Mouse (Mus musculus): ENCODE results near the gene Gm20481. TPM values are rescaled to one million over a fixed set of nuclear protein-coding genes. Genes with fewer than 3 reads are reported as not detected.
"Not testable (repeated sequence)": the region's sequence is repeated elsewhere in the genome, so short reads cannot be mapped to it uniquely, and the experiment has no call there.

Gene Gm20481
- total RNA-seq, 2 experiments from 2014 or later, result 0.72 TPM; not detected in 1

DNA sequence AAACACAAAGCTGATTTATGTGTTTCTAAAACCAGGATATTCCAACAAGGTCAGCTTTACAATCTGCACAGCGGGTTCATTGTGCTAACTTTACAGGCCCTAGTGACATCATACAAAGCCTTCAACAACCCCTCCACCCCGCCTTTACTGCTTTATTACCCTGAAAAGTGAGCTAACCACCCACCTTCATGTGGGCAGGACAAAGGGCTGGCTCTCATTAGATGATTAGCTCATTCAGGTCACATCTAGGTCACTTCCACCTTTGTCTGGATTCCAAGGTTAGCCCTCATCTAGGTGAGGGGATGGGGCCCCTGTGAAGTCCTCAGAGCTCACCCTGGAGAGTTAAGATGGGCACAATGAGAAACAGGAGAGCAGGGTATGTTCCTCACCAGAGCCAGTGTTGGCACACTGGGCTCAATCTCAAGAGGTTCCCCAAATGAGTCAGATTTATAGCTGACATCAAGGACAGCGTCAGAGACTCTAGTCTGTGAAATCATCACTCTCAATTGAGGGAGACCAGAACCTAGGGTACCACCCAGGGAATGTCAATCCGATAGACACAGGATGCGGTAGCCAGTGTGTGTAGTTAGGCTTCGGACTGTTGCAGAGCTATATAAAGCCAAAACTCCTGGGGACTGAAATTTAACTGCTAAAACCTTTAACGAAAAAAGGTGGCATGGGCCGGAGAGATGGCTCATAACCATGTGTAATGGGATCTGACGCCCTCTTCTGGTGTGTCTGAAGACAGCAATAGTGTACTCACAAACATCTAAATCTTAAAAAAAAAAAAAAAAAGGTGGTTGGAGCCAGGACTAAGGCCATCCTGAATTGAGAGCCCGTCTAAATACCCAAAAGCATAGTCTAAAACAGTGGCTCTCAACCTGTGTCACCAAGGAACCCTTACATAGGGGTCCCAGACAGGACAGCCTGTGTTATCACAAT, 18.9 kb upstream of the Gm20481 start:
- no peak for DNase-seq (ENCODE audit: low spot score in 2 of 2)

DNA sequence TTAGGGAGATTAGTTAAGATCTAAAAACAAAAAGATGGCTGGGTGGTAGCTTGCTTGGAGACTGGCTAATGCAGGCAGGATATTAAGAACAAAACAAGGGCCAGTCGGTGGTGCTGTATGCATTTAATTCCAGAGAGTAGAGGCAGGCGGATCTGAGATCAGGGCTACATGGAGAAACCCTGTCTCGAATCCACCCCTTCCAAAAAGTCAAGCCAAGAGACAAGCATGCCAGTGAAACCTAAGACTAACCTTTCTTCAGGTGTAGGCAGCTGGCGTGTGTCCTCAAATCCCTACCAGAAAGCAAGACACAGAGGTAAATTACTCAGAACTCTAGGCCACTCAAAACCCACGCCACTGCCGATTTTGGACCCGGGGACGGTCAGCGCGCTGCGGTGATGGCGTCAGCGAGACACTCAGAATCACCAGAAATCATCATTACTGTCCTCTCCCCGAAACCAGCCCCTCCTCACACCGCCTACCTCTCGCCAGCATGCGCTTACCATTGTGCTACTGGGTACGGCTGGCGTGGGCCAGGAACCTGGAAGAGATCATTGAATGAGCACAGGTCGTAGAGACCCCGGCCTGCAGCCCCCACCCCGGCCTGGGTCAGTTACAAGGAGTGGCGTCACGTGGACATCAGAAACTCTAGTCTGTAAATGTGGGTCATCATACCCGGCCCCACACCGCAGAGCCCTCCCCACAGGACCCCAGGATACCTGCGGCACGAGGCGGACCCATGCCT, 17.9 kb upstream of the Gm20481 start:
- peak; percentile 37 to 45 for DNase-seq (ENCODE audit: low spot score in 2 of 2)

DNA sequence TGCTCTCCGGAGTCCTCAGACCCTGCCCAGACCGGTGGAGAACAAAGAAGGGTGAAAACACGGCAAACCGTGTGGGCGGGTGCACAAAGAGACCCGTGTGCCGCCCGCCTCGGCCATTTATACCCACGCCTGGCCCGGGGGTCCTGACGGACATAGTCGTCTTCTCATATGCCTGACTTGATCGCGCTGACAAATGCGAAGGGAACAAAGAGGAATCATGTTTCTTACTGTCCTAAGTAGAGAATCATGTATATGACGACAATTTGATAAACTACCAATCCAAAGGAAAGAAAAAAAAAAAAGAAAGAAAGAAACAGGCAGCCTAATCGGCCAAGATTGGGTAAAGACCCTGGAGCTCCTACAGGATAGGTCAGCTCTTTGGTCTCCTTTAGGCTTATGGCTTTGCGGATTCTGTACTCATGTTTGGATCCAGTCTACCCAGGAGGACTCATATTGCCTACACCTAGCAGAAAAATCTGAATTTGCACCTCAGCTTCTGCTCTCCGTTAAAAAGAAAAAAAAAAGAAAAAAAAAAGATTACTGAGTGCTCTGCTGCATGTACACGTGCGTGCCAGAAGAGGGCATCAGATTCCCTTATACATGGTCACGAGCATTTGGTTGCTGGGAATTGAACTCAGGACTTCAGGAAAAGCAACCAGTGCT, 17.2 kb upstream of the Gm20481 start:
- DNase-seq (ENCODE audit: low spot score in 2 of 2), result peak; percentile 63 to 64

DNA sequence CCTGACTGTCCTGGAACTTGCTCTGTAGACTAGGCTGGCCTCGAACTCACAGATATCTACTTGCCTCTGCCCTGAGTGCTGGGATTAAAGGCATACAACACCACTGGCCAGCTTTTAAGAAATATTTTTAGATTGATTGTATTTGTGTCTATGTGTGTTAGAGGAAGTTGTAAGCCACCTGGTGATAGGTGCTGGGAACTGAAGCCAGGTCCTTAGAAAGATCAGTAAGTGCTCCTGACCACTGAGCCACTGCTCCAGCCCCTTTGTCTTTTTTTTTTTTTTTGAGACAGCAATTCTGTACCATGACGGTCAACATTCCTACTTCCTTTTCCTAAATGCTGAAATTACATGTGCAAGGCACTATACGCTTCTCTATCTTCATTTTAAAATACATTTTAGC, 16.5 kb upstream of the Gm20481 start:
- DNase-seq (ENCODE audit: low spot score in 2 of 2), result no peak

DNA sequence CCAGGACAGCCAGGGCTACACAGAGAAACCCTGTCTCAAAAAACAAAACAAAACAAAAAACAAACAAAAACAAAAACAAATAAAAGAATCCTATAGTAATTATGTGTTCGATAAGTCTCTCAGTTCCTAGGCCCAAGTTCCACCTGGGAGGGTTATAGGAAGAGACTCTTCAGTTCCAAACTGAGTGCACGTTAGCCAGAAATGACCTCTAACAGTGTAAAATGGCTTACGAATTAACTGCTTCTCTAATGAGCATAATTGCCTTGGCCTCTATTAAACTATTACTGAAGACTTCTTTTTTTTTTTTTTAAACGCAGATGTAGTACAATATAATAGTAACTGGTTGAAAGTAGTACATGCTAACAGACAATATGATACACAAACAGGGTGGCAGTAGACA, 15.8 kb upstream of the Gm20481 start:
- no peak for DNase-seq (ENCODE audit: low spot score in 2 of 2)

DNA sequence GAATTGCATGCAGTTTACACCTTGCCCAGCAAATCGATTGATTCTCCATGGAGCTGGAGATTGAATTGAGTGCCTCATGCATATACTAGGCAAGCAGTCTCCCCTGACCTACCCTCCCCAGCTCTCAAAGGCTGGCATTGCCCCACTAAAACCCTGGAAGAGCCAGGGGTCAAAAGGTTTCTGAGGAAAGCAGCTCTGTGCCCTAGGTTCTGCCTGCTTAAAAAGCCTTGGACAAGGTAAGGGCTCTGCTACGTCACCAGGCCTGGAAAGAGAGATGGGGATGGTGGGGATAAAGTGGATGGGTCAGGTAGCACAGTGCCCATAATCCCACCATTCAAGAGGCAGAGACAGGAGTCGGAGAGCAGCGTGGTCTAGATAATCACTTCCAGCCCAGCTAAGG, 14.9 kb upstream of the Gm20481 start:
- DNase-seq (ENCODE audit: low spot score in 2 of 2), result no peak

DNA sequence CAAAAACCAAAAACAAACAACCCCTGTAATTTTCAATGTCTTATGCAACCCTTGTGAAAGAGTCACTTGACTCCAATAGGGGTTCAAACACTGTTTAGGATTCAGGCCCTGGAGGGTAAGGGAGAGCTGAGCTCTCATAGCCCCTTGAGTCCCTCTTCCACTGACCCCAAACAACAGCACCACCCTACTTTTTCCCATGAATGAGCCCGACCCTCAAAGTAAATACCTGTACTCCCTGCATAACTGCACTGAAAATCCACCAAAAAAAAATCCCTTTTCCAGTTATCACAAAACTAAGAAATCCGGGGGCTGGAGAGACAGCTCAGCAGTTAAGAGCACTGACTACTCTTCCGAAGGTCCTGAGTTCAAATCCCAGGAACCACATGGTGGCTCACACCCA, 13.8 kb upstream of the Gm20481 start:
- no peak for DNase-seq (ENCODE audit: low spot score in 2 of 2)

DNA sequence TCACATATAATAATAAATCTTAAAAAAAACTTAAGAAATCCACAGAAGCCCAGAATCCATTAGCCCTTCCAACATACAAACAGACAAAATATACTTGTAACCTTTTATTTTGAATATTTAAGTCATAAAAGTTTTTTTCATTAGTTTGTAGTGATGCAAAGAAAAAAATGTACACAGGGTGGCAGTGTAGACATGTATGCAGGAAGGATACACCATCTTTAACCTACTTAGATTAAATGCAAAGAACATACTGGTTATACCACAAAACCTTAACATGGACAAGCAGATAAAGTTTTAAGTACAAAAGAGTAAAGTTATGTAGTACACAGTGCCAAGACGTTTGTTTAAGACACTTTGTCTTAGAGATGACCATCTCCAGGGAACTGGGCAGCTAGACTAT, 13.4 kb upstream of the Gm20481 start:
- no peak for DNase-seq (ENCODE audit: low spot score in 2 of 2)

DNA sequence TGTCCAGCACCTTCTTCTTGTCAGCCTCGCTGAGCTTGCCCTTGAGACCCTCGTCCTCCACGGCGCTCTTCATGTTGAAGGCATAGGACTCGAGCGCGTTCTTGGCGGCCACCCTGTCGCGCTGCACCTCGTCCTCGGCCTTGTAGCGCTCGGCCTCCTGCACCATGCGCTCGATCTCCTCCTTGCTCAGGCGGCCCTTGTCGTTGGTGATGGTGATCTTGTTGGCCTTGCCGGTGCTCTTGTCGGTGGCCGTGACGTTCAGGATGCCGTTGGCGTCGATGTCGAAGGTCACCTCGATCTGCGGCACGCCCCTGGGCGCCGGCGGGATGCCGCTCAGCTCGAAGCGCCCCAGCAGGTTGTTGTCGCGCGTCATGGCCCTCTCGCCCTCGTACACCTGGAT, 12.4 kb upstream of the Gm20481 start:
- DNase-seq (ENCODE audit: low spot score in 2 of 2), result not testable (repeated sequence)

DNA sequence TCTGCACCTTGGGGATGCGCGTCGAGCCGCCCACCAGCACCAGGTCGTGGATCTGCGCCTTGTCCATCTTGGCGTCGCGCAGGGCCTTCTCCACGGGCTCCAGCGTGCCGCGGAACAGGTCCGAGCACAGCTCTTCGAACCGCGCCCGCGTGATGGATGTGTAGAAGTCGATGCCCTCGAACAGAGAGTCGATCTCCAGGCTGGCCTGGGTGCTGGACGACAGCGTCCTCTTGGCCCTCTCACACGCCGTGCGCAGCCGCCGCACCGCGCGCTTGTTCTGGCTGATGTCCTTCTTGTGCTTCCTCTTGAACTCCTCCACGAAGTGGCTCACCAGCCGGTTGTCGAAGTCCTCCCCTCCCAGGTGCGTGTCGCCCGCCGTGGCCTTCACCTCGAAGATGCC, 11.7 kb upstream of the Gm20481 start:
- DNase-seq (ENCODE audit: low spot score in 2 of 2), result not testable (repeated sequence)

DNA sequence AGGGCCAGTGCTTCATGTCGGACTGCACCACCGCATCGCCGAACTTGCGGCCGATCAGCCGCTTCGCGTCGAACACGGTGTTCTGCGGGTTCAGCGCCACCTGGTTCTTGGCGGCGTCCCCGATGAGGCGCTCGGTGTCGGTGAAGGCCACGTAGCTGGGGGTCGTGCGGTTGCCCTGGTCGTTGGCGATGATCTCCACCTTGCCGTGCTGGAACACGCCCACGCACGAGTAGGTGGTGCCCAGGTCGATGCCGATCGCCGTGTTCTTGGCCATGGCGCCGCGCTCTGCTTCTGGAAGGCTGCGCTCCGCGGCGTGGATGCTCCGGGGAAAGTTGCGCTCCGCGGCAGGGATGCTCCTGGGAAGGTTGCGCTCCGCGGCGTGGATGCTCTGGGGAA, 11.0 kb upstream of the Gm20481 start:
- not testable (repeated sequence) for DNase-seq (ENCODE audit: low spot score in 2 of 2)

DNA sequence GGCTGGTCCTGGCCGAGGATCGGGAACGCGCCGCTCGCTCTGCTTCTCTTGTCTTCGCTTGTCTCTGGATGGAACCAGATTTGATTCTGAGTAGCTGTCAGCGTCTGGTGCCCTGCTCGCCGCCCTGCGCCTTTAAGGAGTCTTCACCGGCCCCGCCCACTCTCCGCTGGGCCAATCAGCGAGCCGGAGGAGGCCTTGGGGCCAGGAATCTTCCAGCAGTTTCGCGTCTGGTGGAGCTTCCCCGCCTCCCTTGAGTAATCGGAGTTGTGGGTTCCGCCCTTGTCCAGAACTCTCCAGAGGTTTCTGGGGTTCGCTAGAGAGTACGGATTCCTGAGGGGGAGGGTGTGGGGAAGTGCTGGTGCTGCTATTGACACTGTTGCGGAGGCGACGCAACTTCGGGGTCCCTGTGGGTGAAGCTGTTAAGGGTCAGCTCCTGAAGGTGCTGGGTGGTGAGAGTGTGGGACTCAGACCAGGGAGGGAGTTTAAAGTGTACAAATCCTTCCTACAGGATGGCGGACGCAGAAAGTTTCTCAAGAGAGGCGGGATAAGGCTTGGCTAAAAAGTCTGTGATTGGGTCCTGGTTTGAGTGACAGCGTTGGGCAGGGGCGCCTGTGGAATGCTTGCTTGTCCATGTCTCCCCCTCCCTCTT, 10.5 kb upstream of the Gm20481 start, which contains the start of gene Hspa1b:
Gene Hspa1b (minus strand): TSS at position 109 of the 649 bp plus-strand sequence.
- DNase-seq (ENCODE audit: low spot score in 2 of 2), result peak; percentile 75 to 81

DNA sequence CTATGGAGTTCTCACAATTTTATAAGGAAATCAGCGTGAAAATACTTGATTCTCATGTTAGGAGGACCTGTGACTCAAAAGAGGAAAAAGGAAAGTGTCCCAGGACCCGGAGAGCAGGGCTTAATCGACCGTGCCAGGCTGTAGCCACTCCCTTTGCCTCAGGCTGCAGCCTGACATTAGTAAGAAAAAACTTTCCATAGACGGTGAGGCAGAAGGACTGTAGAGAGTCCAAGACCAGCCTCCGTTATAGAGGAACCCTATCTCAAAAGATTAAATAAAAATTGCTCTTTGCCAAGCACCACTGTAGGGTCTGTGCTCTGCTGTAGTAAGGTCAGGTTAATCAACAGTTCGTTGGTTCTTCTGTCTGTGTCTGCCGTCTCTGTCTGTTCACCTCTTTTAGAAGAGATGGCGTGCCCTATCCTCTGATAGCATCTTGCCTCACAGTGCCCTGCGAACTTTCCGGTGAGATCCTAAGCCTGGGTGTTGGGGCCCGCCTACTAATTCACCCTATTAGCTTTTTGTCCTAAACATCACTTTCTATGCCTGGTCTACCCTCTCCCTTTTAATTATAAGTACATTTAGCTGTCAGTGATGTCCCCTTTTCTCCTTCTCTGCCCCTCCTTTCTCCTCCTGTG, 9.7 kb upstream of the Gm20481 start:
- DNase-seq (ENCODE audit: low spot score in 2 of 2), result no peak

DNA sequence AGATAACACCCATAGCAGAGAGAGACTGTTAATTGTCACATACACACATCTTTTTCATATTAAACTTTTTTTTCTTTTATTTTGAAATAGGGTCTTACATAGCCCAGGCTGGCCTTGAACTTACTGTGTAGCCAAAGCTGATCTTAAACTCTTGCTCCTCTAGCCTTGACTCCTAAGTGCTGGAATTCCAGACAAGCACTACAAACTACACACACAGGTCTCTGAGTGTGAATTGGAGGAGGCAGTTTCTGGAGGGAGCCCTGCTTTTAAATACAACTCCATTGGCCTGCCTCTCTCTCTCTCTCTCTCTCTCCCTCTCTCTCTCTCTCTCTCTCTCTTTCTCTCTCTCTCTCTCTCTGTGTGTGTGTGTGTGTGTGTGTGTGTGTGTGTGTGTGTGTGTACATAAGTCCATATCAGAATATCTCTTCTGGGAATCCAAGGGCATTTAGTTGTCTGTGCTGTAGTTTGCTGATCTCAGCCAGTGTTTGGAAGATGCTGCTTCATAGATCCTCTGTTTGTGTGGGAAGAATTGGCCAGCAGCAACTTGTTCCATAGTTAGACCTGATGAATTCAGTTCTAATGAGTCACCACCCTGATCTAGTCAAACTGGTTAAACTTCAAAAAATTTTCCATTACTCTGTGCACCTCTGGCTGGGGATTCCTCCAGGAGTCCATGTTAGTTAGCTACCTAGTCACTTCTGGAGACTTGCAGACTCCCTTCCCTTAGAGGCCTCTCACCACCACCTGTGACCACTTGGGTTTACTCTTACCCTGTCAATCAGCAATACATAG, 8.8 kb upstream of the Gm20481 start:
- DNase-seq (ENCODE audit: low spot score in 2 of 2), result peak in 1 of 2 experiments; percentile 15

DNA sequence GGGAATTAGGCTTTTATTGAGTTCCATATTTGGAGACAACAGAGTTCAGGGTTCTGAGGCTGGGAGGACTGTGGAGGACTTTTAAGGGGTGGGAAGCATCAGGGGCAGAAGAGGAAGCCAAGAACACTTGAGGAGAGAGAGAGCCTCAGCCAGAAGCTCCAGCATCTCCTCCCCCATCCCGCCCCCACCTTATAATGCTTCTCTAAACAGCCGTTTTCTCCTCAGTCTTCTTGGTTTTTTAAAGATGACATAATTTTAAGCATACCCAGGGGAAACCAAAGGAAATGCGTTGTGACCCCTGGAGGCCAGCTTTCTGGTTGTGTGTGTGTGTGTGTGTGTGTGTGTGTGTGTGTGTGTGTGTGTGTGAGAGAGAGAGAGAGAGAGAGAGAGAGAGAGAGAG, 7.6 kb upstream of the Gm20481 start:
- no peak for DNase-seq (ENCODE audit: low spot score in 2 of 2)

DNA sequence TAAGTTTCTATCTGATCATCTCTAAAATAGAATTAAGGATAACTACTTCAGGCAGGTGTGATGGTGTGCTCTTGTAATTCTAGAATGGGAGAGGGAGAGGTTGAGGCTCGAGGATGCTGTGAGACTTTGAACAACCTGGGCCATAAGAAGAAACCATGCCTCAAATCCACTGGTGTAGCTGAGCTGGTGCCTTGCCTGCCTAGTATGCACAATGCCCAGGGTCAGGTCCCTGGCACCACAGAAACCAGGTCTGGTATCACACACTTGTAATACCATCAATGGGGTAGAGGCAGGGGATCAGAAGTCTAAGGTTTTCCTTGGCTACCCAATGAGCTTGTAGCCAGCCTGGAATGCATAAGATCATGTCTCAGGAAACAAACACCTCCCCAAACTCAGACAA, 6.9 kb upstream of the Gm20481 start:
- DNase-seq (ENCODE audit: low spot score in 2 of 2), result no peak

DNA sequence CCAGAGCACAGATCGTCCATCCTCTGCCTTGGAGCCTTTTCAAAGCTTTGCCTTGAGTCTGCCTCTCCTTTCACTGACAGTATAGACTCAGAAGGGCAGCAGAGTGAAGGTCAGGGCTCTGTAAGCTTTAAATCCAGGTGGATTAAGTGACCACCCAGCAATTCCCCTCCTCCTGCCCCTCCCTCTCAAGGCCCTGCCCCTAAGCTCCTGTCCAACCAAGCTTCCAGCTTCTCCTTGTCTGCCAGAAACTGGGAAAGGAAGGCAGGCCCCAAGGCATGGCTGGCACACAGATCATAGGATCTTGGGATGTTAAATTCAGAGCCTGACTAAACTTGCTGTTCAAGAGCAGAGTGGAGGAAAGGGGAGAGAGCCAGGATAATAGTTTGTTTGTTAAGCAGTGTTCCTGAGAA, 5.1 kb upstream of the Gm20481 start:
- no peak for DNase-seq (ENCODE audit: low spot score in 2 of 2)

DNA sequence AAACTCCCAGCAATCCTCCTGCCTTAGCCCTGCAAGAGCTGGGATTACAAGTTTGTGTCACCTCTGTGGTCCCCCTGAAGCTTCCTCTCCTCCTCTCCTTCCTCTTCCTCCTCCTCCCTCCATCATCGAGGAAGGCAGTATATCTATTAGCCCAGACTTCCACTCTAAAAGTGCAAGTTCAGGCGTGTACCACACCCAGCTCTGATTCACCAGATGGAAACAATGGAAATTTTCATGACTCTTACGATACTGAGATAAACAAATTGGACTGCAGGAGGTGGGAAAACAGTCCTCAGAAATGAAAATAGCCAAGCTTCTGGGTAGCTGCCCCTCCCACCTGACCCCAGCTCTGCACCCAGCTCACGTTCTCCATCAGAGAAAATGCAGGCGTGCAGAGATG, 4.1 kb upstream of the Gm20481 start:
- no peak for DNase-seq (ENCODE audit: low spot score in 2 of 2)

DNA sequence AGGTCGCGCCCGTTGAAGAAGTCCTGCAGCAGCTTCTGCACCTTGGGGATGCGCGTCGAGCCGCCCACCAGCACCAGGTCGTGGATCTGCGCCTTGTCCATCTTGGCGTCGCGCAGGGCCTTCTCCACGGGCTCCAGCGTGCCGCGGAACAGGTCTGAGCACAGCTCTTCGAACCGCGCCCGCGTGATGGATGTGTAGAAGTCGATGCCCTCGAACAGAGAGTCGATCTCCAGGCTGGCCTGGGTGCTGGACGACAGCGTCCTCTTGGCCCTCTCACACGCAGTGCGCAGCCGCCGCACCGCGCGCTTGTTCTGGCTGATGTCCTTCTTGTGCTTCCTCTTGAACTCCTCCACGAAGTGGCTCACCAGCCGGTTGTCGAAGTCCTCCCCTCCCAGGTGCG, 1.1 kb downstream of the Gm20481 start:
- DNase-seq (ENCODE audit: low spot score in 2 of 2), result not testable (repeated sequence)

DNA sequence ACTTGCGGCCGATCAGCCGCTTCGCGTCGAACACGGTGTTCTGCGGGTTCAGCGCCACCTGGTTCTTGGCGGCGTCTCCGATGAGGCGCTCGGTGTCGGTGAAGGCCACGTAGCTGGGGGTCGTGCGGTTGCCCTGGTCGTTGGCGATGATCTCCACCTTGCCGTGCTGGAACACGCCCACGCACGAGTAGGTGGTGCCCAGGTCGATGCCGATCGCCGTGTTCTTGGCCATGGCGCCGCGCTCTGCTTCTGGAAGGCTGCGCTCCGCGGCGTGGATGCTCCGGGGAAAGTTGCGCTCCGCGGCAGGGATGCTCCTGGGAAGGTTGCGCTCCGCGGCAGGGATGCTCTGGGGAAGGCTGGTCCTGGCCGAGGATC, 2.0 kb downstream of the Gm20481 start:
- DNase-seq (ENCODE audit: low spot score in 2 of 2), result not testable (repeated sequence)
